Comparison of ENCODE assay signal across 9 mouse cellular contexts in the genomic region with DNA sequence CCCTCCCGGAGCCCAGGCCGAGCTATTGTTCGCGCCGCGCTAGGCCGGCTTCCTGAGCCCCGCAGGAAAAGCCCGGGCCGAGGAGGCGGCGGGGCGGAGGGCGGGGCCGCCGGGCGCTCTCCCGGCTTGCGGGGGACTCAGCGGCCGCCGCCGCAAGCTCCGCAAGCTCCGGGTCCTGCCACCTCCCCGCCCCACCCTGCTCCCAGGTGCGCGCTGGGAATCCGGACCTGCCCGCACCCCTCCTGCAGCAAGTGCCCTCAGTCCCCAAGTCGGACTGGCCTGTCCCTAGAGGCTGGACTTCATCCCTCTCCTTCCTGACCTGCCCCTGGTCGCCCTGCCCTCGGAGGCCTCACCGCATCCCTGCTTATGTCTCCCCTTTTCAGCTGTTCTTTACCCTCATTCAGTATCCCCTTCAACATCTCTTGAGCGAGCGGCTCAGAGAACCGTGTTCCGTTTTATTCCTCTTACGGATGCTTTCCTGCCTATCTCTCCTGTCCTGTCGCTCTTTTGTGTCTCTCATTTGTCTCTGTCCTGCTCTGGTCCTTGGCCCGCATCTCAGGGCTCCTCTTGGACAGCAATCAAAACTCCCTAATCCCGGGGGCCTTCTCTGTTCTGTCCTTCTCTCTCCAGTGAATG. TPM values are rescaled to one million over a fixed set of nuclear protein-coding genes. Genes with fewer than 3 reads are reported as not detected.
A peak's percentile ranks its signal among the peaks of the same experiment; 100 is the strongest.
DNase-seq lines count a peak whose midpoint lies in the region; ATAC-seq and TF ChIP-seq lines count a peak whose summit lies in the region.
"Had no signal": no experiment of that assay in that cellular context is flagged by ENCODE, and none has a peak within 500 bp of the region (broad histone marks: within the 10 kb centered on the region; RNA-seq: fewer than 3 reads in every experiment).

No protein-coding gene starts in this region.

- peaks cover 25% of the 10 kb centered on the region for H3K4me1 ChIP-seq in kidney, embryonic 15.5 days
- H3K4me1 ChIP-seq in E14TG2a.4 (replicated peaks; ENCODE audit: low read depth, low read length) = peaks cover 12% of the 10 kb centered on the region
- peaks cover 12% of the 10 kb centered on the region for H3K4me1 ChIP-seq in heart, embryonic 15.5 days (replicated peaks)
- no peaks in the 10 kb centered on the region; a peak in 1 of 4 replicates for H3K4me1 ChIP-seq in liver, embryonic 14.5 days (replicated peaks; ENCODE audit: control insufficient read depth in 2 of 2, insufficient read depth in 2 of 2, low read length in 1 of 2)
- H3K4me1 ChIP-seq in stomach, embryonic 16.5 days (ENCODE audit: control insufficient read depth, insufficient read depth, low read length) = peaks cover 10% of the 10 kb centered on the region

- H3K36me3 ChIP-seq in kidney, embryonic 15.5 days = no peaks in the 10 kb centered on the region
- no peaks in the 10 kb centered on the region for H3K36me3 ChIP-seq in E14TG2a.4 (ENCODE audit: insufficient read depth, low read length)
- no peaks in the 10 kb centered on the region for H3K36me3 ChIP-seq in heart, embryonic 15.5 days
- no peaks in the 10 kb centered on the region for H3K36me3 ChIP-seq in liver, embryonic 14.5 days (replicated peaks; ENCODE audit: control insufficient read depth, insufficient read depth, low read depth)
- H3K36me3 ChIP-seq in stomach, embryonic 16.5 days (ENCODE audit: control insufficient read depth, insufficient read depth, low read length) = no peaks in the 10 kb centered on the region

- TF ChIP-seq CTCF in E14TG2a.4 (conservative IDR thresholded peaks at IDR 0.05; ENCODE audit: low read length) = no peak
- TF ChIP-seq CTCF in liver, embryonic 14.5 days (IDR thresholded peaks at IDR 0.05; ENCODE audit: low read depth) = no peak

- no peaks in the 10 kb centered on the region for H3K27me3 ChIP-seq in kidney, embryonic 15.5 days
- H3K27me3 ChIP-seq in E14TG2a.4 (ENCODE audit: insufficient read depth, low read length) = peaks cover 66% of the 10 kb centered on the region
- H3K27me3 ChIP-seq in heart, embryonic 15.5 days = 0 out of 2 replicates have a peak, but pooled peaks cover 5% of the 10 kb centered on the region
- peaks cover 44% of the 10 kb centered on the region for H3K27me3 ChIP-seq in liver, embryonic 14.5 days (ENCODE audit: control insufficient read depth, insufficient read depth, low read length)
- no peaks in the 10 kb centered on the region for H3K27me3 ChIP-seq in stomach, embryonic 16.5 days (ENCODE audit: control insufficient read depth, insufficient read depth, low read length)

- ATAC-seq in kidney, embryonic 15.5 days (replicated peaks; ENCODE audit: low FRiP score) = peak; percentile 59
- ATAC-seq in heart, embryonic 15.5 days (replicated peaks; ENCODE audit: insufficient number of reproducible peaks, insufficient read depth, low FRiP score, low read depth) = peak; percentile 62
- no peak for ATAC-seq in liver, embryonic 14.5 days (ENCODE audit: insufficient read depth)
- peak; percentile 65 for ATAC-seq in stomach, embryonic 16.5 days (ENCODE audit: insufficient read depth, low FRiP score)

- H3K4me2 ChIP-seq in kidney, embryonic 15.5 days = peak overlapping the region; percentile 88
- H3K4me2 ChIP-seq in heart, embryonic 15.5 days = peak overlapping the region; percentile 93
- H3K4me2 ChIP-seq in liver, embryonic 14.5 days (ENCODE audit: low read depth) = peak overlapping the region; percentile 61
- peak overlapping the region; percentile 77 for H3K4me2 ChIP-seq in stomach, embryonic 16.5 days (ENCODE audit: low read depth, low read length)

- DNase-seq in kidney, adult 11 months = no peak
- peak; percentile 33 for DNase-seq in cerebellum, adult 9-10 months
- no peak for DNase-seq in liver, embryonic 14.5 days (ENCODE audit: low read depth in 3 of 3, low spot score in 3 of 3)
- no peak for DNase-seq in frontal cortex, postnatal 36 days (ENCODE audit: low spot score in 2 of 2)

- no peaks in the 10 kb centered on the region for H3K9me3 ChIP-seq in kidney, embryonic 15.5 days (replicated peaks)
- no peaks in the 10 kb centered on the region for H3K9me3 ChIP-seq in E14TG2a.4 (ENCODE audit: low read length)
- no peaks in the 10 kb centered on the region; the same call in 1 of the 2 replicates for H3K9me3 ChIP-seq in heart, embryonic 15.5 days (replicated peaks)
- no peaks in the 10 kb centered on the region for H3K9me3 ChIP-seq in liver, embryonic 14.5 days (ENCODE audit: control insufficient read depth, low read length)
- no peaks in the 10 kb centered on the region for H3K9me3 ChIP-seq in stomach, embryonic 16.5 days (replicated peaks; ENCODE audit: control insufficient read depth, low read length)

- peak overlapping the region; percentile 92 for H3K4me3 ChIP-seq in kidney, embryonic 15.5 days (replicated peaks)
- H3K4me3 ChIP-seq in E14TG2a.4 (replicated peaks; ENCODE audit: low read length) = peak overlapping the region; percentile 81
- peak overlapping the region; percentile 75 for H3K4me3 ChIP-seq in heart, embryonic 15.5 days
- peak overlapping the region; percentile 31 to 51 for H3K4me3 ChIP-seq in liver, embryonic 14.5 days (ENCODE audit: insufficient read depth in 1 of 2, low read depth in 2 of 2, low read length in 2 of 2)
- H3K4me3 ChIP-seq in stomach, embryonic 16.5 days (replicated peaks; ENCODE audit: low read length) = peak overlapping the region; percentile 84

- peak overlapping the region; percentile 92 for H3K9ac ChIP-seq in kidney, embryonic 15.5 days
- peak overlapping the region; percentile 86 for H3K9ac ChIP-seq in heart, embryonic 15.5 days
- no peak overlapping the region for H3K9ac ChIP-seq in liver, embryonic 14.5 days (replicated peaks)
- peak overlapping the region; percentile 98 for H3K9ac ChIP-seq in stomach, embryonic 16.5 days (ENCODE audit: low read length)

- H3K27ac ChIP-seq in kidney, embryonic 15.5 days = peak overlapping the region; percentile 90
- H3K27ac ChIP-seq in heart, embryonic 15.5 days = peak overlapping the region; percentile 80
- H3K27ac ChIP-seq in liver, embryonic 14.5 days = no peak overlapping the region
- H3K27ac ChIP-seq in stomach, embryonic 16.5 days (ENCODE audit: low read length) = peak overlapping the region; percentile 87
- H3K27ac ChIP-seq: macrophage had no signal

- no peak for TF ChIP-seq EP300 in liver, embryonic 14.5 days (IDR thresholded peaks at IDR 0.05; ENCODE audit: low read depth)

- under 1% methylated on average over 42 of the region's 42 CpGs for WGBS in kidney, embryonic 15.5 days
- 1% methylated on average over 36 of the region's 42 CpGs for whole genome bisulfite sequencing in heart, embryonic 15.5 days
- 3% methylated on average over 30 of the region's 42 CpGs for WGBS in liver, embryonic 14.5 days (ENCODE audit: insufficient replicate concordance)
- WGBS in stomach, embryonic 16.5 days = 2% methylated on average over 26 of the region's 42 CpGs

RNA-seq across cellular contexts. Expression of a gene that starts 0.6 kb away (rescaled TPM):
- 15.6 and 15.8 TPM in 2 replicates for polyA plus RNA-seq in kidney, embryonic 15.5 days (2015; fragmentation: Nextera tagmentation; extraction: Ambion mirVana)
- polyA plus RNA-seq in heart, embryonic 15.5 days (2015; fragmentation: Nextera tagmentation; extraction: Ambion mirVana) = 30.1 and 32.8 TPM in 2 replicates
- polyA plus RNA-seq in liver, embryonic 14.5 days (2012; rRNA removed) = 5.1 and 7.2 TPM in 2 replicates
- 8.5 and 11.6 TPM in 2 replicates for polyA plus RNA-seq in liver, embryonic 14.5 days (2014; fragmentation: Nextera tagmentation; extraction: Ambion mirVana)
- 22.7 and 24.6 TPM in 2 replicates for polyA plus RNA-seq in stomach, embryonic 16.5 days (2015; fragmentation: Nextera tagmentation; extraction: Ambion mirVana)

Comparison
In these comparisons a context has a peak if more than half of its experiments do, and no peak if none do; other contexts are left out.
1. H3K4me3 ChIP-seq: peak in every context shown above with its lines; median percentile 92 in kidney, embryonic 15.5 days; 84 in stomach, embryonic 16.5 days; 81 in E14TG2a.4; 75 in heart, embryonic 15.5 days; 41 in liver, embryonic 14.5 days.